Mouse (Mus musculus) kidney, adult 2 months (tissue): ENCODE data around the gene Dtl. TPM values are rescaled to one million over a fixed set of nuclear protein-coding genes. Genes with fewer than 3 reads are reported as not detected.

Experiments used
- DNase-seq: peaks from one replicate; pipeline ENCODE4 v3.0.0; 2021
- H3K27ac ChIP-seq: fragments of 200-500 bp; 2 replicates; pipeline ENCODE4 v1.5.1; 2012; ENCODE audit warnings: low read depth, low read length, control low read depth, inconsistent platforms; ENCODE audit not compliant: insufficient read depth
- H3K27me3 ChIP-seq: fragments of 200-500 bp; replicated peaks from 2 replicates; pipeline ENCODE4 v1.6.1; 2012; ENCODE audit warnings: mild to moderate bottlenecking, moderate library complexity, low read length, inconsistent platforms; ENCODE audit not compliant: control insufficient read depth, insufficient read depth
- H3K36me3 ChIP-seq: fragments of 200-500 bp; 2 replicates; pipeline ENCODE4 v1.6.1; 2012; ENCODE audit warnings: mild to moderate bottlenecking, moderate library complexity, low read length, inconsistent platforms; ENCODE audit not compliant: control insufficient read depth, insufficient read depth
- H3K4me1 ChIP-seq: fragments of 200-500 bp; 2 replicates; pipeline ENCODE4 v1.6.1; 2011; ENCODE audit warnings: low read length; ENCODE audit not compliant: control insufficient read depth, insufficient read depth
- H3K4me3 ChIP-seq: fragments of 200-500 bp; 2 replicates; pipeline ENCODE4 v1.5.1; 2011; ENCODE audit warnings: mild to moderate bottlenecking, low read depth, low read length, control low read depth; ENCODE audit not compliant: insufficient read depth
- CTCF ChIP-seq: fragments of 200-500 bp; conservative IDR thresholded peaks from 2 replicates; pipeline ENCODE4 v1.5.1; 2011; ENCODE audit warnings: low read depth, mild to moderate bottlenecking, control low read depth, low read length, moderate library complexity, mixed read lengths; ENCODE audit not compliant: insufficient read depth, insufficient read length
- POLR2A ChIP-seq: fragments of 200-500 bp; IDR thresholded peaks from one replicate; pipeline ENCODE4 v1.6.1; 2011; ENCODE audit warnings: low read depth, low read length, control low read depth
- WGBS: fragments of 180-500 bp; shearing (Covaris S2); methylation state at CpG from one replicate; pipeline ENCODE4 v1.1.7; 2018; 5-methylcytosine and 5-hydroxymethylcytosine counted together
- polyA plus RNA-seq: library from polyadenylated mRNA; depleted of rRNA; stranded (reverse); fragments of >200 nt; gene quantifications from 2 replicates; pipeline ENCODE4 v1.2.3, GENCODE M21; 2012

Gene Dtl
- polyA plus RNA-seq, 1 experiment, result 0.20 TPM

DNA sequence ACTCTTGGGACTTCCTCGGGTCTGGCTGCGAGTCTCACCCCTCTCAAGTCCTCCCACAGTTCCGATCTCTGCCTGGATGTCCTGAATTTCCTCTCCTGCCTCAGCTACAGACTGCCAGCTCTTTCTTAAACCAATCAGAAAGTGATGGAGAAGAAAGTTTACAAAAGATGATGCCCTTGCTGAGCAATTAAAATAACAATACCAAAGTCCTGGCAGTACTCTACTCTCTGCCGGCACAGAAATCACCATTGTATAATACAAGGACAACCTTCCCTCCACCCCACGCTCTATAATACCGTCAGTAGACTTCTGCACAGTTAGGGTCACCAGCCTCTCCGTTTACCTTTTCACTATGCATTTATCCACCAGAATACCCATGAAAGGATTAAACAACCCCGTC, 40.9 kb upstream of the Dtl start:
- no peak for TF ChIP-seq CTCF
- TF ChIP-seq POLR2A, result no peak
- no peak for DNase-seq
- 95% methylated on average over 8 of the region's 8 CpGs for WGBS
- Histone ChIP-seq H3K4me1 (no peaks in the 10 kb centered on the region), H3K27ac (no peak overlapping the region), H3K36me3 (no peaks in the 10 kb centered on the region; the same call in 1 of the 2 replicates), H3K4me3 (no peak overlapping the region), H3K27me3 (no peaks in the 10 kb centered on the region)

DNA sequence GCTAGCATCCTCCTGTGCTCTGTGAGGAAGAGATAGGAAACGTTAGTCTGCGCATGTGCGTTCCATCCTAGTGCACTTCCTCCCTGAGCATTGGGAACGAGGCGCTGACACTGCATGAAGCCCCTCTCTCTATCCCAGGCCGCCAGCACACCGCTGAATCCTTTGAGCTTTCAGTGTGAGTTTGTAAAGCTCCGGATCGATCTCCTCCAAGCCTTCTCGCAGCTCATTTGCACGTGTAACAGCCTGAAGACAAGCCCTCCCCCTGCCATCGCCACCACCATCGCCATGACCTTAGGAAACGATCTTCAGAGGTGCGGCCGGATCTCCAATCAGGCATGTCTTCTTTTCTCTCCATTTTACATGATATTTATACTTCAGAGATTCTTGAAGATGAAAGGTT, 37.5 kb upstream of the Dtl start:
- H3K36me3 ChIP-seq, result no peaks in the 10 kb centered on the region; the same call in 1 of the 2 replicates
- H3K27me3 ChIP-seq, result no peaks in the 10 kb centered on the region
- DNase-seq, result no peak
- TF ChIP-seq CTCF (no peak), POLR2A (no peak)
- H3K4me3 ChIP-seq, result no peak overlapping the region
- H3K27ac ChIP-seq, result no peak overlapping the region
- WGBS, result 90% methylated on average over 16 of the region's 16 CpGs
- H3K4me1 ChIP-seq, result no peaks in the 10 kb centered on the region

DNA sequence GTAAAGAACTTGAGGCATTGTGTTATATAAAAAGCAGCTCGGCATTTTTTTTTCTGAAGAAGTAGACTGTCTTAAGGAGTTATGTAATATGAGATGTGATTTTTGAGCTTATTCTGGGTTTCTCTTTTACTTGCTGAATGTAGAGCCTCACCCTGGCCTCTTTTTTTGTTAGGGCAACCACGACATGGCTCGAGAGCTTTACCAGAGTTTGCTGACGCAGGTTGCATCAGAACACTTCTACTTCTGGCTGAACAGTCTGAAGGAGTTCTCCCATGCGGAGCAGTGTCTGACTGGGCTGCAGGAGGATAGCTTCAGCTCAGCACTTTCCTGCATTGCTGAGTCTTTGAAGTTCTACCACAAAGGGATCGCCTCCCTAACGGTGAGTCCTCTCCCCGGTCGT, 36.3 kb upstream of the Dtl start:
- H3K36me3 ChIP-seq, result no peaks in the 10 kb centered on the region; the same call in 1 of the 2 replicates
- H3K27me3 ChIP-seq, result no peaks in the 10 kb centered on the region
- no peaks in the 10 kb centered on the region for H3K4me1 ChIP-seq
- 89% methylated on average over 9 of the region's 9 CpGs for WGBS
- H3K4me3 ChIP-seq, result no peak overlapping the region
- no peak for TF ChIP-seq CTCF
- TF ChIP-seq POLR2A, result no peak
- no peak overlapping the region for H3K27ac ChIP-seq
- no peak for DNase-seq

DNA sequence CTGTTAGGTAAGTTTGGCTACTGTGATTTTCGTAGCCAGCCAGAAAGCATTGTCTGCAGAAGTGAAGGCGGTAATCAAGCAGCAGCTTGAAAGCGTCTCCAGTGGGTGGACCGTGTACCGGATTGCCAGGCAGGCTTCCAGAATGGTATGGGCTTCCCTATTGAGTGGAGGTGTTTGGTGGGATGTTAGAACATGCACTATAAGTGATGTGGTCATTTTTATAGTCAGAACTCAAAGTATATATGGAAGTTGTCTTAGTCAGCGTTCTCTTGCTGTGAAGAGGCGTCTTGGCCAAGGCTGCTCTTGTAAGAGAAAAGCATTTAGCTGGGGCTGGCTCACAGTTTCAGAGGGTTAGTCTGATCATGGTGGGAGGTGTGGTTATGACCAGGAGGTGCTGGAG, 35.0 kb upstream of the Dtl start:
- Histone ChIP-seq H3K4me3 (no peak overlapping the region), H3K27ac (no peak overlapping the region), H3K4me1 (no peaks in the 10 kb centered on the region), H3K36me3 (peaks cover 1% of the 10 kb centered on the region; the same call in 1 of the 2 replicates), H3K27me3 (no peaks in the 10 kb centered on the region)
- 93% methylated on average over 7 of the region's 7 CpGs for WGBS
- TF ChIP-seq CTCF (no peak), POLR2A (no peak)
- DNase-seq, result no peak

DNA sequence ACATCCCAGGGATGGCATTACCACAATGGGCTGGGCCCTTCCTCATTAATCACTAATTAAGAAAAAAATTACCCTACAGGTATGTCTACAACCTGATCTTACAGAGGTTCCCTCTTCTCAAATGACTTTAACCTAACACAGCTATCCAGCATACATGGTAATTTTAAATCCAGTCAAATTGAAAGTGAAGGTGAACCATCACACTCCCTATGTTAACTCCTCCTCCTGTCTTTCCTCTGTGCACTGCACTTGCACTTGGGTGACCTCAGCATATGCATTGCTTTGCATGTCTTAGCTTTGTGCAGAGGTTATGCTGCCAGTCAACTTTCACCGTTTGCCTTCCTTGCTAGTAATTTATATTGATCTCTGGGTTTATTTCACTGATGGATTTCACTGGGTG, 34.2 kb upstream of the Dtl start:
- TF ChIP-seq POLR2A (no peak), CTCF (no peak)
- Histone ChIP-seq H3K27ac (no peak overlapping the region), H3K4me3 (no peak overlapping the region), H3K4me1 (no peaks in the 10 kb centered on the region), H3K27me3 (no peaks in the 10 kb centered on the region), H3K36me3 (peaks cover 1% of the 10 kb centered on the region)
- no peak for DNase-seq
- 76% methylated on average over 1 of the region's 1 CpGs for WGBS

DNA sequence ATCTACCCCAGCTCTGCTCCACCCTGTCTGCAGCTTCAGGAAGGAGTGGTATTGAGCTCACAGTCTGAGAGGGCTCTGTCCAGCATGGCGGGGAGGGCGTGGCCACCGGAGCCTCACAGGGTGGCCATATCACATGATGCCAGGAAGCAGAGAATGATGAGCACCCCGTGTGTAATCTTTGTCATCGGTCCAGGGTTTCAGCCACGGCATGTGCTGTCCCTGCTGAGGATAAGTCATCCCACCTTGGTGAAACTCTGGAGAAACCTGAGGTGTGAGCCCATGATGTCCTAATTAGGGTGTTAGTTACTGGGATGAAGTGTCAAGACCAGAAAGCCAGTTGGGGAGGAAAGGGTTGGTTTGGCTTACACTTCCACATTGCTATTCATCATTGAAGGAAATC, 33.7 kb upstream of the Dtl start:
- Histone ChIP-seq H3K4me1 (no peaks in the 10 kb centered on the region), H3K4me3 (no peak overlapping the region), H3K27me3 (no peaks in the 10 kb centered on the region), H3K36me3 (peaks cover 1% of the 10 kb centered on the region), H3K27ac (no peak overlapping the region)
- WGBS, result 93% methylated on average over 6 of the region's 6 CpGs
- TF ChIP-seq CTCF (no peak), POLR2A (no peak)
- no peak for DNase-seq

DNA sequence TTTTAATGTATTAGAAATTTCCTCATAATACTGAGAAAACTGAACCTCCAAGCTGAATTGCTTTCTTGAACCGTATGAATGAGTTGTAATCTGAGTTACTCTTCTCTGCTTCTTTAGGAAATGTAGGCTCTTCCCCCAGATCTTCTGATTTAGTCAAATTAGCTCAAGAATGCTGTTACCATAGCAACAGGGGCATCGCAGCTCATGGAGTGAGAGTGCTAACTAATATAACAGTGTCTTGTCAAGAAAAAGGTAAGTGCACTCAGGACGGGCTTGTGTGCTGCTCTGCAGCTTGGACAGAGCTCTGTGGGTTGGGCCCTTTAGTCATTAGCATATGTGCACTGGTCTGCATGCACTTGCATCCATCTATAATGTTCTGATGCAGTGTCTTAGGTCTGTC, 29.3 kb upstream of the Dtl start:
- Histone ChIP-seq H3K36me3 (peaks cover 1% of the 10 kb centered on the region), H3K27me3 (no peaks in the 10 kb centered on the region), H3K4me3 (no peak overlapping the region), H3K27ac (no peak overlapping the region), H3K4me1 (no peaks in the 10 kb centered on the region)
- TF ChIP-seq POLR2A (no peak), CTCF (no peak)
- no peak for DNase-seq
- 72% methylated on average over 3 of the region's 3 CpGs for WGBS

DNA sequence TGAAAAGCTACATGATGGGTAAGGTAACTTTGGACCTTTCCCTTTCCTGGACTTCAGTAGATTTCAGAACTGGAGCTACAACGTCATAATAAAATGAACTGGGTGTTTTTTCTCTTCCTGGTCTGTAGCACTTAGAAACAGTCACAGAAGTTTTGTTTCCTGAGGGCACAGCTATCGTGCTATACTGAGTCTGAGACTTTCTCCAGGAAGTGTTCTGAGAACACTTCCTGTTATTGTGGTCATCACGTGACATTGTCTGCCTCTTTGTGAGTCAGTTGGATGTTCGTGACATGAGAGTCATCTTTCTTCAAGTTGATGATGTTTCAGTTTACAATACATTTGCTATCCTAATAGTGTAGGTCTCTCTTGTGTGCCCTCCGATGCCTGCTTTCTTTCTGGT, 23.9 kb upstream of the Dtl start:
- WGBS, result 61% methylated on average over 5 of the region's 5 CpGs
- no peaks in the 10 kb centered on the region for H3K4me1 ChIP-seq
- peaks cover 10% of the 10 kb centered on the region for H3K36me3 ChIP-seq
- no peaks in the 10 kb centered on the region for H3K27me3 ChIP-seq
- H3K4me3 ChIP-seq, result no peak overlapping the region
- no peak for DNase-seq
- TF ChIP-seq POLR2A, result no peak
- H3K27ac ChIP-seq, result no peak overlapping the region
